Mouse (Mus musculus) liver, postnatal 0 days (tissue): ENCODE measurements at regions not wholly inside any gene's neighbourhood (a gene's known extent, or its start where the extent isn't known, plus 50 kb on each side); places are given as distances from the start of the nearest gene placed in this dataset.

Source experiments
- ATAC-seq: fragments of 200-750 bp; cut with Nextera tagmentation; 2 replicates; pipeline ENCODE4 v1.8.0; 2017; ENCODE audit warnings: mild to moderate bottlenecking, moderate library complexity
- DNase-seq: peaks from one replicate; pipeline ENCODE4 v3.0.0-alpha.2; 2016
- H3K27ac ChIP-seq: fragments of 300-500 bp; sonication (generic); 2 replicates; pipeline ENCODE4 v1.5.1; 2014; ENCODE audit warnings: antibody characterized with exemption, moderate library complexity, mild to moderate bottlenecking, low read depth
- H3K27me3 ChIP-seq: fragments of 300-500 bp; sonication (generic); 2 replicates; pipeline ENCODE4 v1.6.1; 2014; ENCODE audit warnings: low read length, control low read depth, mixed read lengths; ENCODE audit not compliant: insufficient read depth
- H3K36me3 ChIP-seq: fragments of 300-500 bp; sonication (generic); replicated peaks from 2 replicates; pipeline ENCODE4 v1.6.1; 2014; ENCODE audit warnings: mild to moderate bottlenecking, control low read depth, low read length, moderate library complexity, mixed read lengths; ENCODE audit not compliant: insufficient read depth
- H3K4me1 ChIP-seq: fragments of 300-500 bp; sonication (generic); 2 replicates; pipeline ENCODE4 v1.6.1; 2014; ENCODE audit warnings: antibody characterized with exemption, mild to moderate bottlenecking, control low read depth; ENCODE audit not compliant: insufficient read depth
- H3K4me2 ChIP-seq: fragments of 300-500 bp; sonication (generic); 2 replicates; pipeline ENCODE4 v1.6.1; 2014; ENCODE audit warnings: low read depth, mild to moderate bottlenecking, low read length, moderate library complexity, mixed read lengths
- H3K4me3 ChIP-seq: fragments of 300-500 bp; sonication (generic); 2 replicates; pipeline ENCODE4 v1.5.1; 2014; ENCODE audit warnings: low read depth, low read length
- H3K9ac ChIP-seq: fragments of 300-500 bp; sonication (generic); replicated peaks from 2 replicates; pipeline ENCODE4 v1.6.1; 2014; ENCODE audit warnings: mild to moderate bottlenecking, moderate library complexity
- H3K9me3 ChIP-seq: fragments of 300-500 bp; sonication (generic); 2 replicates; pipeline ENCODE4 v1.6.1; 2016; ENCODE audit warnings: mild to moderate bottlenecking, control low read depth, low read length, mixed read lengths
- CTCF ChIP-seq: sonication (generic); IDR thresholded peaks from 2 replicates; pipeline ENCODE4 v1.5.1; 2016; ENCODE audit warnings: antibody characterized with exemption, low read depth
- EP300 ChIP-seq: IDR thresholded peaks from 2 replicates; pipeline ENCODE4 v1.6.1; 2016; ENCODE audit warnings: antibody characterized with exemption, low read depth, mild to moderate bottlenecking
- WGBS: fragments of 180-500 bp; shearing (Covaris S2); extraction: QIAGEN DNeasy Blood & Tissue Kit; methylation state at CpG from one replicate; pipeline ENCODE4 v1.1.7; 2014; ENCODE audit not compliant: insufficient replicate concordance; 5-methylcytosine and 5-hydroxymethylcytosine counted together

DNA sequence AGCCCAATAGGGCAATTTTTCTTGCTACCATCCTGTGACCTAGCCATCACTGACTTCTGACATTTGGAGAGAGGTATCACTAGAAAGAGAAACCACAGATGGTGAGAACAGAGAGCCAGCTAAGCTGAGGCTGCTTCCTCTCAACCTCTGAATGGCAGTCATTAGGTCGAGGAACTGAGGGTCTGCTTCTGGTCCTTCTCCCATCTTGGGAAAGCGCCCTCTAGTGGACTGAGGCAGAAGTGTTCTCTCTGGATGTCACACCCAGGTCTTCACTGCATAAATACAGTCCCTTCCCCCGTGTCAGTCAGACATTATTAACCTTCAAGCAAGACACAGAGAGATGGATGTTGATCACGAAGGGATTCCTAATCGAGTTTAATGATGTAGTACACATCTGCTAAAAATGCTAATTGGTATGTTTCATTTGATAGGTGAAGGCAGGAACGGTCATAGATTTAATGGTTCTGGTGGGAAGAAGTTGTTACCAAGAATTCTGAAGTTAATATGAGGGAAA, 326.9 kb downstream of the Mtx2 start:
- Histone ChIP-seq H3K36me3 (no peaks in the 10 kb centered on the region), H3K27ac (no peak overlapping the region), H3K9ac (no peak overlapping the region), H3K27me3 (peaks cover 8% of the 10 kb centered on the region; the same call in 1 of the 2 replicates), H3K4me1 (no peaks in the 10 kb centered on the region), H3K4me3 (no peak overlapping the region), H3K9me3 (no peaks in the 10 kb centered on the region), H3K4me2 (no peak overlapping the region)
- WGBS: 29% methylated on average over 6 of the region's 6 CpGs
- peak; percentile 41 for DNase-seq
- no peak for TF ChIP-seq EP300
- TF ChIP-seq CTCF: peak; percentile 76
- no peak for ATAC-seq

DNA sequence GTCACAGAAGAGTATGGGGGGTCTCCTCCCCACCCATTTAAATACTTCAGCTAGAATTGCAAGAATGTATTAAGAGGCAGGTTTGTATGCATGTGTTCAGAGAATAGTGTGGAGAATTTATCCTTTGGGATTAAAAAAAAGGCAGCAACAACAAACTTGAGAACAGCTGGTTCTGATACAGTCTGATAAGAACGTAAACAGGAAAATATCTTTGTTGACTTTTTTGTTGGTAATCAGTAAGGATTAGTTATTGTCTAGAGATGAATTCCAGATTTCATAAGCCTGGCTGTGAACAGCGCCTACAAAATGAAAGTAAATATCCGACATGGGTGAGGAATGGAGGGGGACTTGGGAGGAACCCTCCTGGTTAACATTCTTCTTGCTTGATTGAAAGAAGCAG, 328.8 kb downstream of the Mtx2 start:
- no peaks in the 10 kb centered on the region for H3K9me3 ChIP-seq
- no peak overlapping the region for H3K27ac ChIP-seq
- WGBS: 67% methylated on average over 3 of the region's 3 CpGs
- no peak overlapping the region for H3K4me2 ChIP-seq
- no peak for TF ChIP-seq CTCF
- no peak for TF ChIP-seq EP300
- no peak for DNase-seq
- no peak for ATAC-seq
- H3K4me3 ChIP-seq: no peak overlapping the region
- peaks cover 8% of the 10 kb centered on the region; the same call in 1 of the 2 replicates for H3K27me3 ChIP-seq
- no peak overlapping the region for H3K9ac ChIP-seq
- no peaks in the 10 kb centered on the region for H3K36me3 ChIP-seq
- no peaks in the 10 kb centered on the region for H3K4me1 ChIP-seq

DNA sequence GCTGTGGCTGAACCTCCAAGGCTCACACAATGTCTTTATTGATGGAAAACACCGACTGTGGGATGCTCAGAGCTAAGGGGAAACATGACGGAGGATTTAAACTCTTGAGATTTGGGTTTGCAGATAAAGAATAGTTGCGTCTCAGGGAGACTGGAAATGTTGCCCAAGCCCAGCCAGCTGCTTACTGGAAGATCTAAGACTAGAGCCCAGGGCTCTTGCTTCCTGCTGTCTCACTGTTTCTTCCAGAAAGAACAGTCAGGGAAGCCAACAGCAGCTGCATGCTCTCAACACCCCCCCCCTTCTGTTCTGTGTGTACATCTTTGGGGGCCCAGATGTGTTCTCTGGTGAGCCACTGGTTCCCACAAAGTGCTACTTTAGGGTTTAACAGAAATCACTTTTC, 333.0 kb downstream of the Mtx2 start:
- DNase-seq (no peak), ATAC-seq (no peak)
- no peak overlapping the region for H3K9ac ChIP-seq
- H3K4me3 ChIP-seq: no peak overlapping the region
- H3K36me3 ChIP-seq: no peaks in the 10 kb centered on the region
- no peak for TF ChIP-seq EP300
- TF ChIP-seq CTCF: no peak
- no peaks in the 10 kb centered on the region for H3K4me1 ChIP-seq
- no peak overlapping the region for H3K27ac ChIP-seq
- no peak overlapping the region for H3K4me2 ChIP-seq
- 0 out of 2 replicates have a peak, but pooled peaks cover 3% of the 10 kb centered on the region for H3K27me3 ChIP-seq
- H3K9me3 ChIP-seq: no peaks in the 10 kb centered on the region
- 69% methylated on average over 3 of the region's 3 CpGs for whole genome bisulfite sequencing

DNA sequence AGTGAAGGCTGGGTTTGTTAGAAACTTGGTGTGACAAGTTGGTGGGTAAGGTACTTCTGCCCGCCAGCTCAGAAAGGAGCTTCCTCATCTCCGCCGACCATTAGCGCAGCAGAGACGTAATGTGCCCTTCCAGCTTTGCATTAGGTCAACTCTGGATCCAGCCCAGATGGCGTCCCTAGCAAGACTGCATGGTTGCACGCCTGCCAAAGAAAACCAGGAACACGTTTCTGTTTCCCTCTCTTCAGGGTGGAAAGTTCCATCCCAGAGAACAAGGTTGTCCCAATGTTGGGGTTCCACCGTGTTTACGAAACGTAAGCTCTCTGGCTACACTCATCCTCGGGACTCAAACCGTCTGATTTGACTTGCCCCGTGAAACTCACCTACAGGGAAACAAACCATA, 335.5 kb downstream of the Mtx2 start:
- ATAC-seq: no peak
- no peaks in the 10 kb centered on the region for H3K27me3 ChIP-seq
- no peak overlapping the region for H3K4me2 ChIP-seq
- WGBS: 83% methylated on average over 14 of the region's 14 CpGs
- TF ChIP-seq EP300 (no peak), CTCF (no peak)
- H3K27ac ChIP-seq: no peak overlapping the region
- no peak overlapping the region for H3K9ac ChIP-seq
- H3K4me1 ChIP-seq: no peaks in the 10 kb centered on the region
- no peak overlapping the region for H3K4me3 ChIP-seq
- DNase-seq: no peak
- no peaks in the 10 kb centered on the region for H3K9me3 ChIP-seq
- H3K36me3 ChIP-seq: no peaks in the 10 kb centered on the region

DNA sequence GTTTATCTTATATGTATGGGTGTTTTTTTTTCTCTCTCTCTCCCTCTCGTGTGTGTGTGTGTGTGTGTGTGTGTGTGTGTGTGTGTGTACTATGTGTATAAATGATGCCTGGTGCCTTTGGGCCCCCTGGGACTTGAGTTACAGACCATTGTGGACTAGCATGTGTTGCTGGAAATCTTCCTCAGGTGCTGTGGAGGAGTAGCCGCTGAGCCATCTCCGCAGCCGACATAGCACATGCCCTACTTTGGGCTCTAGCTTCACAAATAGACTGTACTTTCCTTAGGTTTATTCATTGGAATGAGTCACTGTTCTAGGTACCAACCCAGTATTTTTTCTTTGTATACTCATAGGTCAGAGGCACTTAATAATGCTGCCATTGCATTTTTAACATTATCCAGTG, 339.4 kb downstream of the Mtx2 start:
- Histone ChIP-seq H3K9ac (no peak overlapping the region), H3K9me3 (no peaks in the 10 kb centered on the region), H3K4me3 (no peak overlapping the region), H3K36me3 (no peaks in the 10 kb centered on the region), H3K27ac (no peak overlapping the region), H3K27me3 (no peaks in the 10 kb centered on the region), H3K4me1 (no peaks in the 10 kb centered on the region), H3K4me2 (no peak overlapping the region)
- ATAC-seq (no peak), DNase-seq (no peak)
- TF ChIP-seq EP300: no peak
- no peak for TF ChIP-seq CTCF
- WGBS: 86% methylated on average over 4 of the region's 4 CpGs

DNA sequence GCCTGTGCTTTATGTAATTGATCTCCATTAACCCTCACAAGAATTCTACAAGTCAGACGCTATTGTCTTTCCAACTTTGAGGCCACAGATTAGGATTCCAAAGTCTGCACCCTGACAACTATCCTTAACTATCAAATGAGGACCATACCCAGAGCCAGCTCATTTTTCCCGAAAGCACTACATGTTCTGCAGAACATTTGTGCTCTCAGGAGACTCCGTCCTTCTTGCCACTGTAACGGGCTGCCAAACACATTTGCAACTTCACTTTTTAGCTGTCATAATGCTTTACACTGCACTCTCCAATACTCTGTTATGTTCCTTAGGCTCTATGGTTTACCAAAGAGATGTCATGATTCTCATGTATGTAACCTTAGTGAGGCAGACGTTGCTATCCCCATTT, 350.7 kb downstream of the Mtx2 start:
- WGBS: 78% methylated on average over 5 of the region's 5 CpGs
- no peaks in the 10 kb centered on the region for H3K36me3 ChIP-seq
- no peak overlapping the region for H3K4me2 ChIP-seq
- H3K4me1 ChIP-seq: no peaks in the 10 kb centered on the region
- H3K9ac ChIP-seq: no peak overlapping the region
- no peak overlapping the region for H3K4me3 ChIP-seq
- no peak overlapping the region for H3K27ac ChIP-seq
- H3K27me3 ChIP-seq: no peaks in the 10 kb centered on the region
- TF ChIP-seq CTCF (no peak), EP300 (no peak)
- ATAC-seq (no peak), DNase-seq (no peak)
- H3K9me3 ChIP-seq: no peaks in the 10 kb centered on the region

DNA sequence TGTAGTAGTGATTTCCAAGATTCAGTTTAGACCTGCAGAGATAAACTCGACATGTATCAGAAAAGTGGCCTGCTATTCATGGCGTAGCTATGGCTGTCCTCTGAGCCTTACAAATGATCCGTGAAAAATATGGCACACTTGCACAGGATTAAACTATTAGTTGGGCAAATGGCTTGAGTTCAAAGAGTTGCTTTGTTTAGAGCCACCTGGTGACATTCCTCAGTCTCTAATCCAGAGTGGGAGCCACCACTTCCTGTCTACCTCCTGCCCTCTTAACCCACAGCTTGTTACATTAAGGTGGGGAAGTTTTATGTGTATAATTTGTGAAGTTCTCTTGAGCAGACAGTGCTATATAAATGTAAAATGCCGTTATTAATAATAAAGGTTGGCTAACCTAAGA, 357.7 kb downstream of the Mtx2 start:
- WGBS: 60% methylated on average over 4 of the region's 4 CpGs

More for the DNA sequence above, 357.7 kb downstream of the Mtx2 start:
- Histone ChIP-seq H3K4me2 (no peak overlapping the region), H3K9ac (no peak overlapping the region), H3K9me3 (no peaks in the 10 kb centered on the region), H3K36me3 (no peaks in the 10 kb centered on the region), H3K4me1 (no peaks in the 10 kb centered on the region), H3K4me3 (no peak overlapping the region), H3K27me3 (no peaks in the 10 kb centered on the region), H3K27ac (no peak overlapping the region)
- TF ChIP-seq CTCF (no peak), EP300 (no peak)
- ATAC-seq: no peak
- DNase-seq: no peak
